Mouse (Mus musculus) kidney, adult 2 months (tissue): ENCODE data around the gene Eaf1.

ENCODE experiments used
- CTCF ChIP-seq: fragments of 200-500 bp; conservative IDR thresholded peaks from 2 replicates; pipeline ENCODE4 v1.5.1; 2011; ENCODE audit warnings: low read depth, mild to moderate bottlenecking, control low read depth, low read length, moderate library complexity, mixed read lengths; ENCODE audit not compliant: insufficient read depth, insufficient read length
- POLR2A ChIP-seq: fragments of 200-500 bp; IDR thresholded peaks from one replicate; pipeline ENCODE4 v1.6.1; 2011; ENCODE audit warnings: low read depth, low read length, control low read depth

DNA sequence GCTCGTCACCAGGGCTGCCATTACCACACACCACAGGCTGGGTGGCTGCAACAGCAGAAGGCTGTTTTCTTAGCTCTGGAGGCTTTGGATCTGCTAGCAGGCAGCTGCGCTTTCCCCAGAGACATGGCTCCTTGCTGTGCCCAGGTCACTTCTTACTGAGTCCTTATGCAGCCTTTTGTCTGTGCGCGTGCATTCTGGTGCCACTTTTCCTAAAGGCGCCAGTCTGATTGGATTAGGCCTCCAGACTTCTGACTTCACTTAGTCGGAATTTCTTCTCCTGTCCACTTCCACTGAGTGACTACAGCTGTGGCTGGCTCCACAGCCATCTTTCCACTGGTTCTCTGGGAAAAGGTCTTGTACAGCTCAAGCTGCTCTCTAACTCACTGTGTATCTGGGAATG lies 31.3 kb upstream of the Eaf1 start:
- TF ChIP-seq POLR2A (no peak), CTCF (no peak)
